Mouse (Mus musculus): Measurements from ENCODE around the gene Ap2b1. TPM values are rescaled to one million over a fixed set of nuclear protein-coding genes. Genes with fewer than 3 reads are reported as not detected.

The Ap2b1 gene
- polyA plus RNA-seq, 1 experiment from 2014 or later: 89.2 TPM

Other genes with a start within 250 kb of the Ap2b1 start
- 0.85 and 1.9 TPM in 2 replicates for gene Slfn2, start 233.9 kb upstream of the Ap2b1 start, polyA plus RNA-seq (2016; fragmentation: Nextera tagmentation; extraction: Ambion mirVana)
- not detected in 2 replicates for gene Slfn1, start 182.2 kb upstream of the Ap2b1 start, polyA plus RNA-seq (2016; fragmentation: Nextera tagmentation; extraction: Ambion mirVana)
- not detected in 2 replicates for gene Slfn4, start 123.8 kb upstream of the Ap2b1 start, polyA plus RNA-seq (2016; fragmentation: Nextera tagmentation; extraction: Ambion mirVana)
- 0.16 and 0.66 TPM in 2 replicates for gene Slfn3, start 107.7 kb upstream of the Ap2b1 start, polyA plus RNA-seq (2016; fragmentation: Nextera tagmentation; extraction: Ambion mirVana)
- 0.11 and 0.30 TPM in 2 replicates for gene Slfn14, start 12.3 kb upstream of the Ap2b1 start, polyA plus RNA-seq (2016; fragmentation: Nextera tagmentation; extraction: Ambion mirVana)
- gene Pex12, start 3.6 kb downstream of the Ap2b1 start, polyA plus RNA-seq (2016; fragmentation: Nextera tagmentation; extraction: Ambion mirVana): 13.9 and 17.2 TPM in 2 replicates
- 4.3 and 11.1 TPM in 2 replicates for gene Rasl10b, start 110.1 kb downstream of the Ap2b1 start, polyA plus RNA-seq (2016; fragmentation: Nextera tagmentation; extraction: Ambion mirVana)
- gene Gas2l2, start 130.4 kb downstream of the Ap2b1 start, polyA plus RNA-seq (2016; fragmentation: Nextera tagmentation; extraction: Ambion mirVana): 0.27 and 0.39 TPM in 2 replicates
- gene 1700020L24Rik, start 138.7 kb downstream of the Ap2b1 start, polyA plus RNA-seq (2016; fragmentation: Nextera tagmentation; extraction: Ambion mirVana): 0.97 TPM in 1 of 2 replicates, not detected in the other
- 1.1 and 1.3 TPM in 2 replicates for gene Mmp28, start 164.0 kb downstream of the Ap2b1 start, polyA plus RNA-seq (2016; fragmentation: Nextera tagmentation; extraction: Ambion mirVana)
- gene Taf15, start 174.1 kb downstream of the Ap2b1 start, polyA plus RNA-seq (2016; fragmentation: Nextera tagmentation; extraction: Ambion mirVana): 9.2 and 11.3 TPM in 2 replicates
- gene Heatr9, start 223.2 kb downstream of the Ap2b1 start, polyA plus RNA-seq (2016; fragmentation: Nextera tagmentation; extraction: Ambion mirVana): 0.10 TPM in 1 of 2 replicates, not detected in the other
- not detected in 2 replicates for gene Ccl5, start 231.5 kb downstream of the Ap2b1 start, polyA plus RNA-seq (2016; fragmentation: Nextera tagmentation; extraction: Ambion mirVana)